Mouse (Mus musculus) hindbrain, embryonic 15.5 days (tissue): ENCODE data around the gene Ift81. TPM values are rescaled to one million over a fixed set of nuclear protein-coding genes. Genes with fewer than 3 reads are reported as not detected.

ENCODE experiments used
- ATAC-seq: fragments of 200-750 bp; cut with Nextera tagmentation; 2 replicates; pipeline ENCODE4 v1.8.0; 2017; ENCODE audit warnings: low read depth, moderate number of reproducible peaks, moderate TSS enrichment; ENCODE audit not compliant: low FRiP score
- H3K27ac ChIP-seq: fragments of 300-500 bp; sonication (generic); replicated peaks from 2 replicates; pipeline ENCODE4 v1.5.1; 2015; ENCODE audit warnings: mild to moderate bottlenecking, inconsistent platforms
- H3K27me3 ChIP-seq: fragments of 300-500 bp; sonication (generic); 2 replicates; pipeline ENCODE4 v1.6.1; 2015; ENCODE audit warnings: control low read depth, inconsistent platforms
- H3K36me3 ChIP-seq: fragments of 300-500 bp; sonication (generic); 2 replicates; pipeline ENCODE4 v1.6.1; 2015; ENCODE audit warnings: control low read depth, inconsistent platforms
- H3K4me1 ChIP-seq: fragments of 300-500 bp; sonication (generic); replicated peaks from 2 replicates; pipeline ENCODE4 v1.6.1; 2015; ENCODE audit warnings: control low read depth, inconsistent platforms
- H3K4me2 ChIP-seq: fragments of 300-500 bp; sonication (generic); 2 replicates; pipeline ENCODE4 v1.6.1; 2015; ENCODE audit warnings: moderate library complexity, mild to moderate bottlenecking, inconsistent platforms
- H3K4me3 ChIP-seq: fragments of 300-500 bp; sonication (generic); 2 replicates; pipeline ENCODE4 v1.5.1; 2015; ENCODE audit warnings: mild to moderate bottlenecking, inconsistent platforms
- H3K9ac ChIP-seq: fragments of 300-500 bp; sonication (generic); 2 replicates; pipeline ENCODE4 v1.6.1; 2015; ENCODE audit warnings: inconsistent platforms
- H3K9me3 ChIP-seq: fragments of 300-500 bp; sonication (generic); 2 replicates; pipeline ENCODE4 v1.6.1; 2016; ENCODE audit warnings: control low read depth, inconsistent platforms
- WGBS: fragments of 180-500 bp; shearing (Covaris S2); methylation state at CpG from one replicate; pipeline ENCODE4 v1.1.7; 2015; 5-methylcytosine and 5-hydroxymethylcytosine counted together
- polyA plus RNA-seq: library from polyadenylated mRNA; unstranded; fragments of >200 nt; fragmentation: Nextera tagmentation; extraction: Ambion mirVana; gene quantifications from 2 replicates; pipeline ENCODE4 v1.2.1, GENCODE M21; 2015

Gene Ift81
- polyA plus RNA-seq, 1 experiment from 2014 or later = 52.9 TPM

DNA sequence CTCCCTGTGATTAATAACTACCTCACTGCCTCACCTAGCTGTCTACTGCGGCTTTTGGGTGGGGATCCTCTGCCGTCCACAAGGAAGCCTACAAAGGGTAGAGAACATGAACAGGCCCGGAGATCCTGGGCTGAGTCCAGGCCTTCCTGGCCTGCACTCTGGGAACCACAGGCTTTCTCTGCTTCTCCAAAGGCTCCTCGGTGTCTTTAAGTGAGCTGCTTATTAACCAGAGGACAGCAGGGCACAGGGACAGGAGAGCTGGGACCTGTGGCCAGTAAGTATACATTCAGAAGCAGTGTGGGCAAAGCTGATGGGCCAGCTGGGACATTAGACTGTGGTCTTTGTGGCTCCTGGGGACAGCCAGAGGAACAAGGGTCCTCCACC lies 89.5 kb downstream of the Ift81 start:
- WGBS = 77% methylated on average over 4 of the region's 4 CpGs
- no peak for ATAC-seq
- no peak overlapping the region for H3K9ac ChIP-seq
- peaks cover 24% of the 10 kb centered on the region for H3K4me1 ChIP-seq
- H3K4me2 ChIP-seq = no peak overlapping the region
- no peaks in the 10 kb centered on the region for H3K9me3 ChIP-seq
- H3K27me3 ChIP-seq = no peaks in the 10 kb centered on the region
- no peak overlapping the region for H3K27ac ChIP-seq
- no peaks in the 10 kb centered on the region for H3K36me3 ChIP-seq
- H3K4me3 ChIP-seq = no peak overlapping the region

DNA sequence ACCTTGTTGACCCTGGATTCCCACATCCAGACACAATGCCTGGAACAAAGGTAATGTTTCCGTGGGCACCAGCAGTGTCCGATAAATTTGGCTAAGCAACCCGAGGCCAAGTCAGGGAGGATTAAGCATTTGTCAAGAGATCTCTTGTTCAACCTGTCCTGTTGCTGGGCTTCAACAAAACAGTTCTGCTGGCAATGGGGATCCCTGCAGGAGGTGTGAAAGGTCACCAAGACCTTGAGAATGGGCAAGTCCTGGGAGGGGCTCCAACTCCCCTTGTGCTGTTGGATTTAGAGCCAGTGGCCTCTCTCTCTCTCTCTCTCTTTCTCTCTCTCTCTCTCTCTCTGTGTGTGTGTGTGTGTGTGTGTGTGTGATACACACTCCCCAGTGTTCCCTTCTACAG lies 90.1 kb downstream of the Ift81 start:
- ATAC-seq = no peak
- no peak overlapping the region for H3K4me2 ChIP-seq
- WGBS = 60% methylated on average over 3 of the region's 3 CpGs

DNA sequence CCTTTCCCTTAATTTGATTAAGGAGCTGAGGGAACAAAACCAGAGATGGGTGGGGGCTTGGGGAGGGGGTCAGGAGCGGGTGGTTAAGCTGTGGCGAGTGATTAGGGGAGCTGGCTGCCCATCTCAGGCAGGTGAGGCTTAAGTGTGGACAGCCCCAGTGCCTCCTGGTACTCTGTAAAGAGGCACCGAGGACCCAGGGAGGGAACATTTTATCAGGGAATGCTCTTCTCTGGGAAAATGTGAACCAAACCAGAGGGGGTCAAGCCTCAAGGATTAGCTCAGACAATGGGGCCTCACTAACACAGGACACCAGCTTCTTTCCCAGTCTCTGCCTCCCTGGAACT lies 93.2 kb downstream of the Ift81 start:
- Histone ChIP-seq H3K36me3 (no peaks in the 10 kb centered on the region), H3K27me3 (no peaks in the 10 kb centered on the region), H3K9me3 (no peaks in the 10 kb centered on the region), H3K27ac (no peak overlapping the region), H3K4me3 (no peak overlapping the region), H3K4me1 (0 out of 2 replicates have a peak, but pooled peaks cover 4% of the 10 kb centered on the region), H3K9ac (no peak overlapping the region), H3K4me2 (no peak overlapping the region)
- WGBS = 70% methylated on average over 3 of the region's 3 CpGs
- ATAC-seq = no peak

More for the DNA sequence above, 90.1 kb downstream of the Ift81 start:
- Histone ChIP-seq H3K27me3 (no peaks in the 10 kb centered on the region), H3K9ac (no peak overlapping the region), H3K9me3 (no peaks in the 10 kb centered on the region), H3K4me1 (peaks cover 18% of the 10 kb centered on the region), H3K36me3 (no peaks in the 10 kb centered on the region), H3K4me3 (no peak overlapping the region), H3K27ac (no peak overlapping the region)

DNA sequence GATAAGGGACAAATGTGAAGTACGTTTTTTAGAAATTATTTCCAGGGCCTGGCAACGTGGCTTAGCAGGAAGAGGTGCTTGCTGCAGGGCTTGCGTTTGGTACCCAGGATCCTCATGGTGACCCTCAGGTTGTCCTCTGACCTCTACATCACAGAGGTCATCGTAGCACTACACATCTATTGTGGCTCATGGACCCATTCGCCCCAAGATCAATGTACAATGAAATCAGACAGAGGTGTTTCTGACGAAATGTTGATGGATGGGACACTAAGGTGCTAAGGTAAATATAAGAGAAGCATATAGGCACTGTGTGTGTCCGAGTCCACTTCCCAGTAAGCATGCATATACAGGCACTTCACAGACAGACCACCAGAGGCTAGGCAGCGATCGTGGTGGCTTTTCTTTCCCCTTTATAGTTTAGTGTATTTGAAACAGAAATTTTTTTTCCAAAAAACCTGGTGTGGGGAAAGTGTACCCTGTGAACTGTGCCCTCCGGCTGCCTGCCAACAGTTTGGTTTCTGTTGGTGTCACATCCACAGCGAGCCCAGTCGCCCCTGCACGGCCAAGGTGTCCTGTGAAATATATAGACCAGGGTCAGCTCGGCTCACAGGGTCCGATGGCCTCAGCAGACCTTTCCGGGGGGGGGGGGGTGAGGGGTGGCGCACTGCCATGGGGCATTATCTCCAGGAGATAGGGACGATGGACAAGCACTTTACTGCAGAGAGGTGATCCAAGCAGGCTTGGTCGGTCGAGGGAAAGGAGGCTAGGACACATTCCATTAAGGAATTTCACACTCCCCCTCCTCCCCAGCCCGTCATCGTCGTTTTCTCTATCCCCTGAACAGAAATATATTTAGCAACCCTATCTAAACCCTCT lies 93.8 kb downstream of the Ift81 start:
- H3K4me2 ChIP-seq = no peak overlapping the region
- no peak overlapping the region for H3K9ac ChIP-seq
- H3K36me3 ChIP-seq = no peaks in the 10 kb centered on the region
- H3K9me3 ChIP-seq = no peaks in the 10 kb centered on the region
- no peak overlapping the region for H3K4me3 ChIP-seq
- 0 out of 2 replicates have a peak, but pooled peaks cover 4% of the 10 kb centered on the region for H3K4me1 ChIP-seq
- H3K27me3 ChIP-seq = no peaks in the 10 kb centered on the region
- WGBS = 73% methylated on average over 23 of the region's 23 CpGs
- no peak overlapping the region for H3K27ac ChIP-seq
- no peak for ATAC-seq

DNA sequence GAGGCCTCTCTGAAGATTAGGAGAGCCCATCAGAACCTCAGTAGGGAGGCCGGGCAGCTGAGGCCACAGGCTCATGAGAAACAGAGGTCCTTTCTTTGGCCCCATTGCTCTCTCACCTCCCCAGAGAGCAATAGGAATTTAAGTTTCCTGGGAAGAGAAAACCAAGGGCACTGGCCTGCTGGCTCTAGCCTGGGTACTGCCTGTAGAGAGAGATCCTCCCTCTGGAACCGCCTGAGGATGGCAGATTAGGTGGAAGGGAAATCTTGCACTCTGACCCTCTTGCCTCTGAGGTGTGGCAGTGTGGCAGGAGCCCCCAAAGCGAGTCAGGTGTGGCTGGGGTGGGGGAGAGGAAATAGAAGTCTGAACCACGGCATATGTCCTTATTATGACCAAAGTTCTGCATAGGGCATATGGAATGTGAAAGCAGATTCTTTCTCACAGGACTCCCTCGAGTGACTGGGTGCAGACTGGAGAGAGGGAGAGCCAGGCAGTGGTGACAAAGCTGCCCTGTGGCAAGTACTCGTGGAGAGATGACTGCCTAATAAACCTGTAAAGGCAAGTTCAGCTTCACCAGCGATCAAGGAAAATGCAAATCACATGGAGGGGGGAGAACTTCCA lies 95.2 kb downstream of the Ift81 start:
- no peak overlapping the region for H3K27ac ChIP-seq

DNA sequence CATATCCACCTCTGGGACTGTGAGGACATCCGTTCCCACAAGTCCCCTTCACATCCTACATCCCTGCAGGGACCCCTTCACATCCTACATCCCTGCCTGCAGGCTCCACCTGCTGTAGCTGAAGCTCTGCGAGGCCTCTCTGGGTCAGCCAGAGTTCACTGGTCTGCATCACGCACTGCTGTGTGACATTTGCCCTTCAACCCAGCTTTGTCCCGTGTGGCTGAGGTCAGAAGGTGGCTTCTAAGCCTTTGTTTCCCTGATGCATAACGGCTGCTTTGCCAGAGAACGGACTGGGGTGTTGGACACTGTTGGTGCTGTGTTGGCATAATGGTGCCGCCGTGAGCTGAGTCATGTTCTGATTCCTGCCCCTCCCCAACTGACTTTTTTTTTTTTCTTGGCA lies 96.1 kb downstream of the Ift81 start:
- Histone ChIP-seq H3K27me3 (no peaks in the 10 kb centered on the region), H3K9me3 (no peaks in the 10 kb centered on the region), H3K27ac (no peak overlapping the region), H3K9ac (no peak overlapping the region), H3K36me3 (no peaks in the 10 kb centered on the region), H3K4me1 (peaks cover 13% of the 10 kb centered on the region), H3K4me3 (no peak overlapping the region), H3K4me2 (no peak overlapping the region)
- WGBS = 13% methylated on average over 8 of the region's 8 CpGs
- no peak for ATAC-seq

More for the DNA sequence above, 95.2 kb downstream of the Ift81 start:
- H3K27me3 ChIP-seq = no peaks in the 10 kb centered on the region
- H3K36me3 ChIP-seq = no peaks in the 10 kb centered on the region
- ATAC-seq = no peak
- H3K4me2 ChIP-seq = no peak overlapping the region
- peaks cover 7% of the 10 kb centered on the region for H3K4me1 ChIP-seq
- 60% methylated on average over 7 of the region's 7 CpGs for WGBS
- no peak overlapping the region for H3K9ac ChIP-seq
- H3K9me3 ChIP-seq = no peaks in the 10 kb centered on the region
- no peak overlapping the region for H3K4me3 ChIP-seq

DNA sequence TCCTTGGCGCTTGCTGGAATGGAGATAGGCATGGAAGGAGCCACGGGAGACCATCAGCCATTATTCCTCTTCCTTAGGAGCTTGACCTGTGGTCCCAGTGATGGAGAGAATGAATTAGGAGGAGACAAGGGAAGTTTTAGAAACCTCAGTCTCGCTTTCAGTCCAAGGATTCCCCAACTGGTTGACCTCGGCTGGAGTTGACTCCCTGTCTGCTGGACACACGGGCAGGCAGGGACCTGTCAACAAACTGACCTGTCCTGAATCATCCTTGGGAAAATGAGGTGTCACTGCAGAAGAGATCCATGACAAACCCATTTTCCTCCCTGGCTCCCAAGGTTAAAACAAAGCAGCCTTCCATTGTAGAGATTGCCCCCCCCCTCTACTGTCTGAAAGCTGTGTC lies 97.4 kb downstream of the Ift81 start:
- no peak overlapping the region for H3K4me2 ChIP-seq
- H3K4me3 ChIP-seq = no peak overlapping the region
- H3K27me3 ChIP-seq = no peaks in the 10 kb centered on the region
- no peaks in the 10 kb centered on the region for H3K9me3 ChIP-seq
- no peak overlapping the region for H3K9ac ChIP-seq
- ATAC-seq = no peak
- H3K36me3 ChIP-seq = no peaks in the 10 kb centered on the region
- peaks cover 13% of the 10 kb centered on the region for H3K4me1 ChIP-seq
- WGBS = 81% methylated on average over 5 of the region's 5 CpGs
- no peak overlapping the region for H3K27ac ChIP-seq

DNA sequence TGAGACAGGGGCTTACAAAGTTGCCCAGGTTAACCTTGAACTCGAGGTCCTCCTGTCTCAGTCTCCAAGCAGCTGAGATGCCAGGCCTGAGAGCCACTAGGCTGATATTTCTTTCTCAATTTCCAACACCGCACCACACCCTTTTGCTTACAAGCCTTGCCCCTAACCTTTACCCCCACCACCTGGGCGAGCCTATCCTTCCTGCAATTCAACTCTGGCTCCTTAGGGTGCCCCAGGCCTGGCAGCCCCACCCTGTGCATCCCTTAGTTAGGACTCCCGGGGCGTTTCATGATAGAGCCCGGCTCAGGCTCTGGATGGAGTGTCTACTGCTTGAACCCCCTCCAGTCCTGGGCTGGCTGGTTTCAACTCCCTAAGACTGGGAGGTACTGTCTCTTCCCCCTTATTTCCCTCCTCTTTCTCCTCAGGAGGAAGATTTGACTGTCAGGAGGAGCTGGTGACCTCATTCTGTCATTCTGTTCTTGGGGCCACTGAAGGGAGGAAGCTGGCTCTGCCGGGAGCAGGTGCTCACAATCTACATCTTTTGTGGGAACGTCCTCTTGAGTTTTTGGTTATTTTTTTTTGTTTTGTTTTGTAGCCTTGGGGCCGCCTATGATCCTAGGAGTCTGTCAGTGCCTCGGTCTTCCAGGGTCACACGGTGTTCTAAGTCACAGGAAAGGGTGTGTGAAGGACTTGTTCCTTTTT lies 98.1 kb downstream of the Ift81 start:
- ATAC-seq = no peak
- no peaks in the 10 kb centered on the region for H3K9me3 ChIP-seq
- 81% methylated on average over 11 of the region's 11 CpGs for WGBS
- H3K27me3 ChIP-seq = no peaks in the 10 kb centered on the region
- H3K27ac ChIP-seq = no peak overlapping the region
- no peak overlapping the region for H3K4me2 ChIP-seq
- H3K36me3 ChIP-seq = no peaks in the 10 kb centered on the region
- H3K9ac ChIP-seq = no peak overlapping the region
- peaks cover 13% of the 10 kb centered on the region for H3K4me1 ChIP-seq
- no peak overlapping the region for H3K4me3 ChIP-seq

DNA sequence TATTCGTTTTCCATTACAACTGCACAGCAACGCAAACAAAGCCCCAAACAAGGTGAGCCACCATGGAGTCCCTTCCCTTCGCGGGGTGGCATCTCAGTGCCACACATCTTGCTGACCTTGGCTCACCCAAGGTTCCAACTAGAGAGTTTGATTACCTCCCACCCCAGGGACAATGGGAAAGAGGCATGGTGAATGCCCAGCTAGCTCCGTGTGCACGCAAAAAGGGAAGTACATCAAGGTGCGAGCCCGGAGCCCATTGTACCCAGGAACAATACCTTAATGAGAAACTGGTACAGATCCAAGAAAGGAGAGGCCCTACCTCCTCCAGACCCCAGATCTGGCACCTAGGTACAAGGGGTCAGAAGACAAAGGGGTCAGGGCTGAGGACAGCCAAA lies 100.2 kb downstream of the Ift81 start:
- H3K36me3 ChIP-seq = no peaks in the 10 kb centered on the region
- no peaks in the 10 kb centered on the region for H3K9me3 ChIP-seq
- H3K27ac ChIP-seq = no peak overlapping the region
- ATAC-seq = no peak
- no peak overlapping the region for H3K9ac ChIP-seq
- no peaks in the 10 kb centered on the region for H3K27me3 ChIP-seq
- H3K4me2 ChIP-seq = peak overlapping the region; percentile 18
- peaks cover 18% of the 10 kb centered on the region for H3K4me1 ChIP-seq
- WGBS = 21% methylated on average over 8 of the region's 8 CpGs
- no peak overlapping the region for H3K4me3 ChIP-seq

DNA sequence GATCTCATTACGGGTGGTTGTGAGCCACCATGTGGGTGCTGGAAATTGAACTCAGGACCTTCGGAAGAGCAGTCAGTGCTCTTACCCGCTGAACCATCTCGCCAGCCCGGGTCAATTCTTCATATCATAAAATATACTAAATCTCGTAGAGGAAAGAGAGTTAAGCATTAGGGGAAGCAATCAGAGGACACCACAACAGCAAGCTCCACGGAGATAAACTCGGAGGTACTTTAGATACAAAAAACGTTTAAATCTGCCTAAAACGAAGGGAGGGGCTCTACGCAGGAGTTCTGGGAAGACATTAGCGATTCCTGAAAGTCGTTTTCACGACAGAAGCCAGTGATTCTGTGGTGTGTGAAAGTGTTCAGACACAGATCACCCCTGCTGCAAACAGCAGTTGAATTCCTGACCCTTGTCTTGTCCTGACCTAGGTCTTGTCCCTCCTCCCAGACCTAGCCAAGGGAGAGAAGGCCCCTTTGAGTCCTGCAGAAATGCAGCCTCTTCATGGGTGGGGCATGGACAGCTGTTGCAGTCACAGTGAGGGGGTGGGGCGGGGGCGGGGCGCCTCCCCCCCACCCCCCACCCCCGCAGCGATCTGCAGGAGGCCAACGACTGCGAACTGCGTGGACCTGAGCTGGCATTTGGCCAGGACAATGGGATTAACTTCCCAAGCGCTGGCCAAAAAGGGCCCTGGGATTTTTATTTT lies 100.7 kb downstream of the Ift81 start:
- WGBS = 41% methylated on average over 23 of the region's 23 CpGs

DNA sequence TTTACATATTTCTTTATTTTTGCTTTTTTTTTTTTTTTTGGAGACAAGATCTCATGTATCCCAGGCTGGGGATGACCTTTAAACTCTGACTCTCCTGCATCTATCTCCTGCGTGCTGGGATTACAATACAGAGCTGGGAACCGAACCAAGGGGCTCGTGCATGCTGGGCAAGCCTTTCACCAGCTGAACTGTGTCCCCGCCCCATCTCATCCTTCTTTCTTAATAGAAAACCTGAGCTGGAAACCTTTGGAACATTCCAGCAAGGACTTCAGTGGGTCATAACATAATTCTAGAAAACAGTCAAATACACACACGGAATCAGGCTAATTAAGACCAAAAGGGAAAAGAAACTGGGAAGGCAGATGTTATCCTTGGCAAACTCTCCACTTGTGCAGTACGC lies 102.3 kb downstream of the Ift81 start:
- no peaks in the 10 kb centered on the region for H3K9me3 ChIP-seq
- no peak overlapping the region for H3K4me2 ChIP-seq
- H3K36me3 ChIP-seq = no peaks in the 10 kb centered on the region
- no peak overlapping the region for H3K9ac ChIP-seq
- H3K27me3 ChIP-seq = no peaks in the 10 kb centered on the region
- WGBS = 69% methylated on average over 6 of the region's 6 CpGs
- ATAC-seq = no peak
- H3K4me1 ChIP-seq = peaks cover 14% of the 10 kb centered on the region
- no peak overlapping the region for H3K27ac ChIP-seq
- no peak overlapping the region for H3K4me3 ChIP-seq

More for the DNA sequence above, 100.7 kb downstream of the Ift81 start:
- H3K4me3 ChIP-seq = no peak overlapping the region
- no peaks in the 10 kb centered on the region for H3K9me3 ChIP-seq
- H3K9ac ChIP-seq = no peak overlapping the region
- H3K4me1 ChIP-seq = peaks cover 18% of the 10 kb centered on the region
- no peaks in the 10 kb centered on the region for H3K27me3 ChIP-seq
- ATAC-seq = no peak
- peak overlapping the region; percentile 18 for H3K4me2 ChIP-seq
- H3K36me3 ChIP-seq = no peaks in the 10 kb centered on the region
- no peak overlapping the region for H3K27ac ChIP-seq

DNA sequence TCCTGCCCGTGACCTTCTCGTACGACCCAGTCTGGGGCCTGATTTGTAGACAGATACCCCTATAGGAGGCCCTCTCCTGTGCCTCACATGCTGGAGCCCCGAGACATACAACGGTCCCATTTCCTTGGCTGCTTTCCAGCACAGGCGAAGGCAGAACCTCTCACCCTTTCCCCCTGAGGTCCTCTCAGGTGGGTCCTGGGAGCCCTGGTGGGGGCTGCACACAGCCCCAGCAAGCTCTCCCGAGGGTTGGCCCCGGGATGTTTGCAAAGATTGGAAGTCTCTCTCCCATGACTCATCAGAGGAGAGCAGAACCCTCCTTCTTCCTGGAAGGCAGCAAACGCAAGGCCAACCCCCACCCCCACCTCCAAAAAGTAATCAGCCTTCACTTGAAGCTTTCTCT lies 102.9 kb downstream of the Ift81 start:
- WGBS = 71% methylated on average over 9 of the region's 9 CpGs
- no peak for ATAC-seq
- Histone ChIP-seq H3K9ac (no peak overlapping the region), H3K9me3 (no peaks in the 10 kb centered on the region), H3K27ac (no peak overlapping the region), H3K4me1 (peaks cover 14% of the 10 kb centered on the region), H3K27me3 (no peaks in the 10 kb centered on the region), H3K4me3 (no peak overlapping the region), H3K4me2 (no peak overlapping the region), H3K36me3 (no peaks in the 10 kb centered on the region)
